Mouse (Mus musculus) hindbrain, postnatal 0 days (tissue): ENCODE data around the gene Adamts20. TPM values are rescaled to one million over a fixed set of nuclear protein-coding genes. Genes with fewer than 3 reads are reported as not detected.
A peak's percentile ranks its signal among the peaks of the same experiment; 100 is the strongest.

Experiments
- ATAC-seq: fragments of 200-750 bp; cut with Nextera tagmentation; 2 replicates; pipeline ENCODE4 v1.8.0; 2017; ENCODE audit warnings: mild to moderate bottlenecking, moderate TSS enrichment, moderate library complexity
- DNase-seq: peaks from one replicate; pipeline ENCODE4 v3.0.0-alpha.2; 2015; ENCODE audit warnings: low spot score
- H3K27ac ChIP-seq: fragments of 300-500 bp; sonication (generic); 2 replicates; pipeline ENCODE4 v1.5.1; 2014; ENCODE audit warnings: mild to moderate bottlenecking
- H3K27me3 ChIP-seq: fragments of 300-500 bp; sonication (generic); 2 replicates; pipeline ENCODE4 v1.6.1; 2014; ENCODE audit warnings: low read length, mixed read lengths; ENCODE audit not compliant: insufficient read depth
- H3K36me3 ChIP-seq: fragments of 300-500 bp; sonication (generic); 2 replicates; pipeline ENCODE4 v1.6.1; 2014; ENCODE audit warnings: low read length, mixed read lengths; ENCODE audit not compliant: insufficient read depth
- H3K4me1 ChIP-seq: fragments of 300-500 bp; sonication (generic); 2 replicates; pipeline ENCODE4 v1.6.1; 2014; ENCODE audit warnings: antibody characterized with exemption, low read length, mixed read lengths; ENCODE audit not compliant: insufficient read depth
- H3K4me2 ChIP-seq: fragments of 300-500 bp; sonication (generic); 2 replicates; pipeline ENCODE4 v1.6.1; 2014; ENCODE audit warnings: low read depth, mild to moderate bottlenecking, low read length, moderate library complexity, mixed read lengths
- H3K4me3 ChIP-seq: fragments of 300-500 bp; sonication (generic); 2 replicates; pipeline ENCODE4 v1.5.1; 2014; ENCODE audit warnings: low read length
- H3K9ac ChIP-seq: fragments of 300-500 bp; sonication (generic); replicated peaks from 2 replicates; pipeline ENCODE4 v1.6.1; 2014; ENCODE audit warnings: mild to moderate bottlenecking, low read length, moderate library complexity, mixed read lengths
- H3K9me3 ChIP-seq: fragments of 300-500 bp; sonication (generic); 2 replicates; pipeline ENCODE4 v1.6.1; 2016; ENCODE audit warnings: low read length, mixed read lengths
- CTCF ChIP-seq: IDR thresholded peaks from 2 replicates; pipeline ENCODE4 v1.5.1; 2016; ENCODE audit warnings: antibody characterized with exemption, control low read depth, low read depth
- WGBS: fragments of 180-500 bp; shearing (Covaris S2); extraction: QIAGEN DNeasy Blood & Tissue Kit; methylation state at CpG from one replicate; pipeline ENCODE4 v1.1.7; 2014; 5-methylcytosine and 5-hydroxymethylcytosine counted together
- polyA plus RNA-seq: library from polyadenylated mRNA; unstranded; fragments of >200 nt; fragmentation: Nextera tagmentation; extraction: Ambion mirVana; gene quantifications from 2 replicates; pipeline ENCODE4 v1.2.1, GENCODE M21; 2015
- total RNA-seq: library from RNA; depleted of rRNA; stranded (reverse); fragments of >200 nt; gene quantifications from 2 replicates; pipeline ENCODE4 v1.2.3, GENCODE M21; 2014

Gene Adamts20
- total and polyA plus RNA-seq, 2 experiments from 2014 or later: 3.4 to 10.6 TPM

DNA sequence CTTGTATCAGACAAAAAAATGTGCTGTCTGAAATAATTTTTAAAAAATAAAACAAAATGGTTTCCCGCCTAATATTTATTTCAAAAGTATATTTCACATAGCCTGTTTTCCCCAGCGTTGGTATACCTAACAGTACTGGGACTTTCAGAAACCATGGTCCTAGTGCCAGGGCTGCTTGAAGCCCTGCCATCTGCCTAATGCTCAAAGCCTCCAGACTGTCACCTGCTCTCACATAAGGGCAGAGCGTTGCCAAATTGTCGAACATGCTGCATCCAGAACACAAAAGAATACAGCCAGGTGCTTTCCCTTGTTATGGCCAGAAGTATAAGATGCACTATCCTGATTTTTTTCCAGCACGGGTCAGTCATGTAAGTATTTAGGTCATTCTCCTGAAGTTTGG lies 209.7 kb downstream of the Adamts20 start:
- Histone ChIP-seq H3K27ac (0 out of 2 replicates have a peak overlapping the region, but pooled peaks have one; percentile 41), H3K4me2 (no peak overlapping the region)

DNA sequence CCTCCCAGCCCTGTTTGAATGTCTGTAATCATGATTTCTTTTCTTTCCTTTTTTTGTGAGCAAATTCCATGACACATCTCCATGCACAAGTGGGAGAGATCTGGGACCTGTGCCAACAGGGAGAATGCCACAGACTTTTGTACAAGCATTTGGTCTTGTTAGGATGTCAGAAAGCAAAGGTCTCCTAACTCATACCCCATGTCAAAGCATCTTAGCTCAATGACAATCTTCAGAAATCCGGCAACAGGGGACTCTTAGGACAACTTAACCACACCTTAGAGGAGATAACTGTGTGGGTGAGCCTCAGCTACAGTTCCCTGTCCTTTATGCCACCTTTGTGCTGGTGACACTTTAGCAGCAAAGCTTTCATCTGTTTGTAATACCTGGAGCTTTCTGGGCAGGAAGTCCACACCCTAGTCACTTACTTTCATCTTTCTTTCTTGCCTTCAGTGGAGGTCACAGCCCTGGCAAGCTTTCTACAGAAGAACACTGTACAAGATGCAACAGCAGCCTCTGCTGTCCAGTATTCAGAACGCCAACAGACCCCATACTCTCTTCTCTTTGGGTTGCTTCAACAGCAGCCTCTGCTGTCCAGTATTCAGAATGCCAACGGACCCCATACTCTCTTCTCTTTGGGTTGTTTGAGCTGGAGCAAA lies 210.2 kb downstream of the Adamts20 start:
- Histone ChIP-seq H3K9ac (no peak overlapping the region), H3K36me3 (no peaks in the 10 kb centered on the region), H3K27ac (peak overlapping the region; percentile 41; the same call in 1 of the 2 replicates), H3K4me1 (no peaks in the 10 kb centered on the region), H3K9me3 (no peaks in the 10 kb centered on the region), H3K27me3 (no peaks in the 10 kb centered on the region), H3K4me2 (no peak overlapping the region), H3K4me3 (no peak overlapping the region)
- peak; percentile 80 for ATAC-seq
- peak; percentile 72 for DNase-seq
- 43% methylated on average over 3 of the region's 3 CpGs for WGBS
- TF ChIP-seq CTCF: peak; percentile 77

More for the DNA sequence above, 209.7 kb downstream of the Adamts20 start:
- TF ChIP-seq CTCF: no peak
- H3K4me3 ChIP-seq: no peak overlapping the region
- H3K27me3 ChIP-seq: no peaks in the 10 kb centered on the region
- no peak overlapping the region for H3K9ac ChIP-seq
- 66% methylated on average over 5 of the region's 5 CpGs for WGBS
- ATAC-seq (0 out of 2 replicates have a peak, but pooled peaks have one; percentile 62), DNase-seq (peak; percentile 61)
- no peaks in the 10 kb centered on the region for H3K36me3 ChIP-seq
- no peaks in the 10 kb centered on the region for H3K9me3 ChIP-seq
- H3K4me1 ChIP-seq: no peaks in the 10 kb centered on the region

DNA sequence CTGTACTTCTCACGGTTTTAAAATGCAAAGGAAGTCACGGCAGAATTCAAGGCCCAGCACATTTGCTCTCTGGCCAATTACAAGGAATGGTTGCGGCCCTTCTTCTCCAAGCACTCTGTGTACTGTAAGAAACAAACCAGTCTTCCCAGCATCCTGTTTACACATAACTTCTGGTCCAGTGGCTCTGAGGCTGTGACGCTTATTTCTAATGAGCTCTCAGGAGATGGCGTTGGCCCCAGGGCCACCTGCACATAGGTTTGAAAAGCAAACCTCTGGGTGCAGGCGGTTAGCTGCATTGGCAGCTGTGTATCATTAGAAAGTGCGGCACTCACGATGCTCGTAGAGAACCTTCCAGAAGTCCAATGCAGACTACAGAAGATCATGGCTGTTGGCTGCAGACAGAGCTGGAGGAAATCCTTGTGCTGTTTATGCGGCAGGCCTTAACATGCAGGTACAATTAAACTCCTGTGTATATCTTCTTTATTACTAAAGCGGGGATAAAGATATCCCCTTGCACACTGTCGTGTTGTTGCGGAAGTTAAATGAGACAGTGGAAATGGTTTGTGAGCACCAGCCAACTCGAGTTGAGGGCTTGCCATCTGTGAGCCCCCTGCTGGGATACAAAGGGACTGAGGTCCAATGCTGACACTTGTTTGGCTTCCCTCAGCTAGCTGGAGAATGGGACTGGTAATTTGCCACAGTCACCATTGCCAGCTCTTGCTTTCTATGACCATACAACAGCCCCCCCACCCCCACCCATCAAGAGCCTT lies 210.9 kb downstream of the Adamts20 start:
- Histone ChIP-seq H3K27ac (peak overlapping the region; percentile 68), H3K9me3 (no peaks in the 10 kb centered on the region), H3K27me3 (no peaks in the 10 kb centered on the region), H3K36me3 (no peaks in the 10 kb centered on the region), H3K4me1 (no peaks in the 10 kb centered on the region), H3K4me2 (peak overlapping the region; percentile 31; the same call in 1 of the 2 replicates), H3K9ac (no peak overlapping the region), H3K4me3 (no peak overlapping the region)
- TF ChIP-seq CTCF: peak; percentile 48
- WGBS: 34% methylated on average over 14 of the region's 14 CpGs
- DNase-seq (peak; percentile 89), ATAC-seq (peak; percentile 90)

DNA sequence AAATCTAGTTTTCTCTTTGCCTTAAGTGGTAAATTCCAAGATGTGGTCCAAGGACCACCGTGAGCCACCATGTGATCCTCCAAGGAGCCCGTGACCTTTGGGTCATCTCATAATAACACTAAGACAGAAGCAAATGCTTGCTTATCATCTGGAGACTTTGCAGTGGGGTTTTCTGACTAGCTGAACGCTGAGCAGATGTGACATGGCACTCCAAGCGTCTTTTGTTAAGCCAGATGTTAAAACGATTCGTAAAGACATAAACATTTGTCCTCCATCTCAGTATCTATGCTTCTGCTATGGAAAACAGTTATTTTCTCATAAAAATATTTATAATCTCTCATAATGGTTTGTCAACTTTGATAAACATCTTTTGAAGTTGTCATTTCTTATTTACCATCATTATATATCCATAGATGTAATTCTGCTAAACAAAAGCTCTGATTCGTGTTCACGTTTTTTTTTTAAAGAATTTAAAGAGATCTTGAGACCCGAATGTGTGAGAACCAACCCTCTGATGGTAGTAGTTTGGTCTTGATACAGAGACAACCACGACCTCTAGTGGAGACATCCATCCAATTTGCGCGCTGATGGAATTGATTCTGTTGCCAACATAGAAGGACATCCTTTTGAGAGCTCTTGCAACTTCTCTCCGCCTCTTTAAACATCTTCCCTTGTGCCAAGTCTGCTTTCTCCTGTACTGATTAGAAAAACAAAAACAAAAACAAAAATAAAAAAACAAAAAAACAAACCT lies 212.1 kb downstream of the Adamts20 start:
- no peaks in the 10 kb centered on the region for H3K36me3 ChIP-seq
- H3K4me2 ChIP-seq: no peak overlapping the region
- TF ChIP-seq CTCF: peak; percentile 56
- no peak overlapping the region for H3K4me3 ChIP-seq
- no peak overlapping the region for H3K27ac ChIP-seq
- DNase-seq: peak; percentile 67
- no peak for ATAC-seq
- no peaks in the 10 kb centered on the region for H3K4me1 ChIP-seq
- WGBS: 73% methylated on average over 13 of the region's 13 CpGs
- no peak overlapping the region for H3K9ac ChIP-seq
- no peaks in the 10 kb centered on the region for H3K9me3 ChIP-seq
- H3K27me3 ChIP-seq: no peaks in the 10 kb centered on the region

DNA sequence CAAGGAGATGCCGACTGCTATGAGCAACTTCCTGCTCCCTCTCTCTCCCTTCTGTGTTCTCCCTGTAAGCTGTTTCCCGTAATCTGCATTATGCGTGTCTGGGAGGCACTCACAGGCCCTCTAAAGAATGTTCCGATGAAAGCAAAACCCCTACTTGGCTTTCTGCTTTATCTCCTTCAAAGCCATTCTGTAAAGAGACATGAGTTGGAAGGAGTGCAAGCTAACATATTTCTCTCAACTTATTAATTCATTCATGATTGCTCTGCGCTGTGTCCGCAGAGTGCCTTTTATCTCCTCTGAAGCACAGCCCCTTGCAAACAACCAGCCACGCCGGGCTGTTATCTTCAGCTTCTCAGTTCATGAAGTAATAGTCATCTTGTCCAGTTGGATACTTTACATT lies 215.5 kb downstream of the Adamts20 start:
- Histone ChIP-seq H3K9ac (no peak overlapping the region), H3K4me2 (no peak overlapping the region), H3K4me1 (no peaks in the 10 kb centered on the region), H3K9me3 (no peaks in the 10 kb centered on the region), H3K4me3 (no peak overlapping the region), H3K27ac (no peak overlapping the region), H3K27me3 (no peaks in the 10 kb centered on the region), H3K36me3 (no peaks in the 10 kb centered on the region)
- WGBS: 60% methylated on average over 8 of the region's 8 CpGs
- TF ChIP-seq CTCF: no peak
- ATAC-seq (no peak), DNase-seq (no peak)

DNA sequence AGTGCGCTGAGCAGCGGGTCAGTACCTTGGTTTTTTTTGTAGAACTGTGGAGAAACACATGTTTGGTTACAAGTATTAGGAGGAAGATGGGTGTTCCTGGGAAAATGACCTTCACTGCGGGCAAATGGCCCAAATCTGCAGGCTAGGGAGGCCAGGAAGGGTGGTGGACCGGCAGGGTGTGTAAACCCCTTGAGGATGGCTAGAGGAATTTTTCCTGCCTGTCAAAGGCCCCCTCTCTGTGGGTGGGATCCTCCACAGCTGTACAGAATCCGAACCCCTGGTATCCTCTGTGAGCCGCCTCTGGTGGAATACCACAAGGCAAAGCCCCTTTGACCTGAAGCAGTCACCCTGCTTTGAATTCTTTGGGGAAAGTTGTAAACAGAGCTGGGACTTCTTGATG lies 216.8 kb downstream of the Adamts20 start:
- no peak overlapping the region for H3K9ac ChIP-seq

More for the DNA sequence above, 216.8 kb downstream of the Adamts20 start:
- ATAC-seq (no peak), DNase-seq (no peak)
- Histone ChIP-seq H3K4me2 (no peak overlapping the region), H3K4me3 (no peak overlapping the region), H3K36me3 (no peaks in the 10 kb centered on the region), H3K9me3 (no peaks in the 10 kb centered on the region), H3K27me3 (no peaks in the 10 kb centered on the region), H3K27ac (no peak overlapping the region), H3K4me1 (no peaks in the 10 kb centered on the region)
- TF ChIP-seq CTCF: no peak
- WGBS: 78% methylated on average over 6 of the region's 6 CpGs
